Mouse (Mus musculus): ENCODE results near the gene 4930438A08Rik.
A peak's percentile ranks its signal among the peaks of the same experiment; 100 is the strongest.
"Not testable (repeated sequence)": the region's sequence is repeated elsewhere in the genome, so short reads cannot be mapped to it uniquely, and the experiment has no call there.

Gene 4930438A08Rik

DNA sequence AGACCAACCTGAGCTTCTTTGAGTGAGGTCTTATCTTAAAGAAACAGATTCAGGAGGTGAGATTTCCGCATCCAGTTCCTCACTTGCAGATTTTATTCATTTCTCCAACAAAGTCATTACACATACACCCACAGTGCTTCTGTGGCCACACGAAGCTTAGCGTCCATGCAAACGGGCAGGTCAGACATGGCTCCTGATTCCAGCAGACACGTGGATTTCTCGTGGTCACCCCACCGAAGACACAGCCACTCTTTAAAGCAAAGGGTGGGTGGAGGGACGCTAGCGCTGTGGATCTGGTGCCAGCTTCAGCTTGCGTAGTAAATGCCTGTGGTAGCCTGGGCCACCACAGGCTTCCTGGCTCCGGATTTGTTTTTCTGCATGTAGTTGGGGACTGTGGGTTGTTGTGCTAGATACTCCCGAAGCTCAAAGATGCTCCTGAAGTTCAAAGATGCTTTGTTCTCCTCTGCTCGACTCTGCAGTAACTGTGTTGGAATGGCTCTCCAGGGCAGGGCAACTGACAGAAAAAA, 7.4 kb downstream of the 4930438A08Rik start:
- no peak for DNase-seq (ENCODE audit: low spot score)

DNA sequence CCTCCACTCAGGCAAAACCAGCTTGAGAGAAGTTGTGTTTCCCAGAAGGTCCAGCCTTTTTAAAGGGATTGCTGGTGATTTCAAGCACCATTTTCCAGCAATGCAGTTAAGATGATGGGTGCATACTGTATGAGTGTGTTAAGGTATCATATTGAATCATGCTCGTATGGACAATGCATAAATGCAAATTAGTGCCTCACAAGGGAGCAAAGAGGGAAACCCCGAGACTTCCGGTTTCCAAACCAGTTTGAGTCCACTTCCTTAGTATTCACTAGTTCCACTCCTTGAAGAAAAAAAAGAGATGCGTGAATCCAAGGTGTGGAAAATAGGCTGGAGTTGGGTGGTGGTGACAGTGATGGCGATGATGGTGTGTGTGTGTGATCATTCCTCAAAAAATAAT, 7.9 kb downstream of the 4930438A08Rik start:
- no peak for DNase-seq (ENCODE audit: low spot score)

DNA sequence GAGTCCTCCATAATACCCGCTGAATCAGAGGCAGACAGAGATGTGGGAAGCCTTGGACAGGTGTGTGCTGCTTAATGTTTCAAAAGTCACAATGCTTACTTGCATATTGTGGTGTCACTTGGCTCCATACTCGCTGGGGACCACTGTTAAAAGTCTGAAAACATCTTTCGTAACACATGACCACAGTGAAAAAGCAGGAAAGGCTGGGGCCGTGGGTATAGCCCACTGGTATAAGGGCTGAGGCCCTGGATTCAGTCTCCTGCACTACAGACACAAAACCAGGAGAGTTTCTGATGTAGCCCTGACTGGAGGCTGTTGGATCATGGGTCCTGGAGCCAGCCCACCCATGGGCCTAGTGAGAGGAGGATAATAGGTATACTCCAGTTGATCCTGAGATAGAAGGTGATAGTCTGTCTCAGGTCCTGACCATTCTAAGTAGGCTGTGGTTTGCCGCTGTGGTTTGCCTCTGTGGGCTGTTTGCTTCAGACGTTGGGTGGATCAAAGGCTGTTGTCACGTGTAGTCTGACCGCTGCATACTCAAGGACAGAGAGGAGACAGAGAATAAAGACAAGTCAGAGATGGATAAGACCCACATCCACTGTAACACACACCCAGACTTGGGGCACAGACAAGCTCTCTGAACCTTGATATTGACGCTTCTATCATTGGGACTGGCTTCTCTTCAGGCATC, 15.5 kb downstream of the 4930438A08Rik start:
- no peak for DNase-seq (ENCODE audit: low spot score)

DNA sequence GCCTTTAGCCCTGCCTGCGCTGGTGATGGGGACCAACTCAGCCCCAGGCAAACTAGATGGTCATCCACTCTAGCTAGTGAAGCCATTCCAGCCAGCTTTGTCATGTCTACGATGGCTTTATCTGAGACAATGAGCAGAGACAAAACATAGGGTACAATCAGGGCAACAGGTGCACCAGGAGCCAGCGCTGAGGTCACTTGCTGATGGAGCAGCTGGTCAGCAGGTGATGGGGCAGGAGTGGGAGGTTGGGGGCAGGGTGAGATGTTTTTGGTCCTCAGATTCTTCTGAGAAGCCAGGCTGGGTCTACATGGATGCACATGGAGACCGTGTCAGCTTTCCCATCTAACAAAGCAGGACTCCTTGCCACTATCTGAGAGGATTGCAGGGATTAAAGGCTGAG, 16.2 kb downstream of the 4930438A08Rik start:
- no peak for DNase-seq (ENCODE audit: low spot score)

DNA sequence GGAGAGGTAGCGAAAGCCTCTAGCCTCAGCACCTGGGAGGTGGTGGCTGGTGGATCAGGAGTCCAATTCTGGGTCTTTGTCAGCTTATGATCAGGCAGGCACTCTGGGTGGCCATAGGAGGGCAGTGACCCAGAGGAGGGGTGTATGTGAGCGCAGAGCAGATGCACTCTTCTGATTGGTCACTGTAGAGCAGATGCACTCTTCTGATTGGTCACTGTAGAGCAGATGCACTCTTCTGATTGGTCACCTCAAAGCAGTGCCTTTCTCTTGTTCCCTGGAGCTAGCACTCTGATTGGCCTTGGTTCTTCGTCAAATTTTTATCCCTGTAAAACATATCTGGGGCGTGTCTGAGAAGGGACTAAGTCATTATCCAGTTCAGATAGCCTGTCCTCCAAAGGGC, 18.2 kb downstream of the 4930438A08Rik start:
- no peak for DNase-seq (ENCODE audit: low spot score)

DNA sequence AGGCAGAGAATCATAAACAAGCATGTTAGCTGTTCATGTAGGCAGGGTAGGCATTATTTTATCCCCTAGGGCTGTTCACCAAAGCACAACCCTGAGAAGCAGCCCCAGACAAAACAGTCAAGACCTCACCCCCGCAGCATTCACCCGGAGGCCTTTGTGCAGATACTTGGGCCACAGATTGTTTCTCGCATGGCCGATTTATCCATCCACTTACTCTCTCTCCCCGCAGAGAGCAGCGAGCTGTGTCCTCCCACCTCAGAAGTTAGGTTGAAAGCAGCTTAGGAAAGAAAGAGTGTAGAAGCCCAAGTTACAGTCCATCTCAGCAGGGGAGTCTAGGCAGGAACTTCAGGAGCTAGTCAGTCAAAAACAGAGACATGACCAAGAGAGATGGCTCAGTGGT, 22.8 kb downstream of the 4930438A08Rik start:
- DNase-seq (ENCODE audit: low spot score) = no peak

DNA sequence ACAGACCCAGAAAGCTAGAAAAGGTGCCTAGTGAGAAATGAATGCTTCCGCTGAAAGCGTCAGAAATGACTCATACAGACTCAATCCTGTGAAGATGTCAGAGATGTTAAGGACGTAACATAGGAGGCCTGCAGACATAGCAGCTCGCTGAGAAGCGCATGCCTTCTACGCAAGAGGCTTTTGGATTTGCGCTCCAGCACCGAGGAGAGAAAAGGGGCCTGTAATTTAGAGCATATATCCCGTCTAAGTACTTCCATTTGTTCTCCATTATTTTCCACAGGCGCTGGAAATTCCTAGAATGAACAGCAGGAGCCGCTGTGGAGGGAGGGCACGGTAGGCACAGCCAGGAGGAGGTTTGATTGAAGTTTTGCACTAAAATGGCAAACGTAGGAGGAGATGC, 26.5 kb downstream of the 4930438A08Rik start:
- peak; percentile 64 for DNase-seq (ENCODE audit: low spot score)

DNA sequence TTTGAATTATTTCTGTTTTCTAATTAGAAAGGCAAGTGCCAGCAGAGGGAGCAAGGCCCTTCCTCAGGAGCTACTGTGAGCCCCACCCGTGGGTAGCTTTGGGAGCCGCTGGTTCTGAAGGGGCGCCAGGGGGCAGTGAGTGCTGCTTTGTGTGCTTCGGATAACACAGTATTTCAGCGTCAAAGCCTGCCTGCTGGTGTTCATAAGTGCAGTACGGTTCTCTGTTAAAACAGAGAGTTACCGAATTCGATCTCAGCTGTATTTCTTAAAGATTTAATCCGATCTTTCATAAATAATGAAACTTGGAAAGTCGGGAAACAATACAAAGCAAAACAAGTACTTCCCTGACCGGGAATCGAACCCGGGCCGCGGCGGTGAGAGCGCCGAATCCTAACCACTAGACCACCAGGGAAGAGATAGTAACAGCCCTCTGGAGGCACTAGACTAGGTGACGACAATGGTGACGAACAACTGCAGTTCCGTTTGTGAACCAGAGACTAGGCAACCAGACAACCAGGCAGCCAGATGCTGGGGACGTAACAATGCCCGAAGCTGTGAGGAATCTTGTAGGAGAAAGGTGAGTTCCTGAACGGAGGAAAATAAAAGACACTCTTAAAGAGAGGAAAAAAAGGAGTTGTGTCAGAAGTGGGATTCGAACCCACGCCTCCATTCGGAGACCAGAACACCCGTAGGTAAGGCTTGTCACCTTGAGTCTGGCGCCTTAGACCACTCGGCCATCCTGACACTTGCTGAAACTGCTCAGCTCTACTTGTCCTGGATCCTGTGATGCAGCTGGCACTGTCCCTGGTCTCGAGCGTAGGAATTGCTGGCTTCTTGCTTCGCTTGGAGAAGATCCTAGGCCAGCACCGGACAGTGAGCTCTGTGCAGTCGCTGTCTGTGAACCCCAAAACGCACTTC, 27.5 kb downstream of the 4930438A08Rik start:
- DNase-seq (ENCODE audit: low spot score) = peak; percentile 94

DNA sequence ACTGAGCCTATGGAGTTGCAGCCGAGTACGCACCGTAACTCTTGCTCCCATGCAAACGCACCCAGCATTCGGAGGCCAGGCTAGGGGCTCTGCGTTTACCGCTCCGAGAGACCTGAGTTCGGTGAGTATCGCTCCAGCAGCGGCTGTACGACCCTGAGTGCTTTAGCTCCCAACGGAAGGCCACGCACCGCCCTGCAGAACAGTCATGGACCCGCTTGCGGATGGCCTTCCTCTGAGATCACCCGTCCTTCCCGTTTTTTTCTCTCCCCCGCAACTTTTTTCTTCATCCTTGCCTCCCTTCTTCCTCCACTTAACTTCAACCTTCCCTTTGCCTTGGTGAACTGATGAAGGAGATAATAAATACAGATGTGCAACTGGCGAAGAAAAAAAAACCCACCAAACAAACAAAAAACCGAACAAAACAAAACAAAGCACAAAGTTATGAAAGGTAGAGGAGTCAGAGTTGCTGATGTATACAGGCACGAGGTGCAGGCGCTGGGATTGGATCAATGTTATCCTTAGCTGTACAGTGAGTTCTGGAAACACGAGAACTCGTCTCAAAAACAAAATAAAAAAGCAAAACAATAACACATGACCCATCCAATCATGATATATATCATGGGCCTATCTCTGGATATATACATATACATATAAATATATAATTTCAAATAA, 28.3 kb downstream of the 4930438A08Rik start:
- no peak for DNase-seq (ENCODE audit: low spot score)

DNA sequence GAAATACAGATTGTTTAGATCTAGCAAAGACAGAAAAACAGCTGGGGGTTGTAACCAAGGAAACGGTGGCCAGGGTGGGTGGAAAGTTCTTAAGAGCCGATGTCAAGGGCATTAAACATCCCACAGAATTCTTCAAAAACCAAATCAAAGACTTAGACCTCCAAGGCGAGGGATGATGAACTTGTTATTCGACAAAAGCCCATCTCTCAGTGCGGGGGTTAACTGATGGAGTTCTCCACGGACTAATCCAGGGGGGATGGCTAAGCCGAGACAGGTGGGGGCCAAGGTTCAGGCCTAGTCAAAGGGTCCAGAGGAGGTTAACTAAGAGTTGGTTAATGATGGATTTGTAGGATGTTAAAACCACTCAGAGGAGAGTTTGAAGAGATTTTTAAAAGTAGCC, 29.0 kb downstream of the 4930438A08Rik start:
- DNase-seq (ENCODE audit: low spot score) = no peak

DNA sequence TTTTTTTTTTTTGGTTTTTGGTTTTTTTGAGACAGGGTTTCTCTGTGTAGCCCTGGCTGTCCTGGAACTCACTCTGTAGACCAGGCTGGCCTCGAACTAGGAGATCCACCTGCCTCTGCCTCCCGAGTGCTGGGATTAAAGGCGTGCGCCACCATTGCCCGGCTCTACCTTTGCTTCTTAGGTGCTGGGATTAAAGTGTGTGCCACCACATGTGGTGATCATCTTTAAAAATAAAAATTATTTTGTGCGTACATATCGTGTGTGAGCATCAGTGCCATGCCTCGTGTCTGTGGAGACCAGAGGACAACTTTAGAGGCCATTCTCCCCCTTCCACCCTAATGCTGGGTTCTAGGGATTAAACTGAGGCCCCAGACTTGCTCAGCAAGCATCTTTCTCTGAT, 30.7 kb downstream of the 4930438A08Rik start:
- DNase-seq (ENCODE audit: low spot score) = not testable (repeated sequence)

DNA sequence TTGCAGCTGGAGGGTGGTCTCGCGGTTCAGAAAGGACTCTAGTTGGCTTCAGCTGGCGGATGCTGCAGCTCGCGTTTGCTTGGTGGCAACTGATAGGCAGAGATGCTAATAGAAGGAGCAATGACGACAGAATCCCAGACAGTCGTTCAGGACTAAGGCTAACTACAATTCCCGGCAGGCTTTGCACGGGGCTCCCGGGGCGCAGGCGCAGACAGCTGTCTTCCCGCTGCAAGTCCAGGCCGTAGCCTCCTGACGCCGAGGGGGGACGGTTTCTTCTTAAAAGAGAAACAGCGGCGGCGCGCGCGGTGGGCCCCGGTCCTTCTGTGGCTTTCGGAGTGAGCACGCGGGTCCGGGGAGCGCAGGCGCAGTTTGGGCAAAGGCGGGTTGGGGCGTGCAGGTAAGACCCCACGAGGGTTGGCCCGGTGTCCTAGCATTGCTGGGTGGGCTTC, 32.3 kb downstream of the 4930438A08Rik start, which contains the start of gene Zfp692:
Zfp692 (plus strand) TSS at position 210 of the 449 bp plus-strand sequence.
- DNase-seq (ENCODE audit: low spot score) = peak; percentile 83

DNA sequence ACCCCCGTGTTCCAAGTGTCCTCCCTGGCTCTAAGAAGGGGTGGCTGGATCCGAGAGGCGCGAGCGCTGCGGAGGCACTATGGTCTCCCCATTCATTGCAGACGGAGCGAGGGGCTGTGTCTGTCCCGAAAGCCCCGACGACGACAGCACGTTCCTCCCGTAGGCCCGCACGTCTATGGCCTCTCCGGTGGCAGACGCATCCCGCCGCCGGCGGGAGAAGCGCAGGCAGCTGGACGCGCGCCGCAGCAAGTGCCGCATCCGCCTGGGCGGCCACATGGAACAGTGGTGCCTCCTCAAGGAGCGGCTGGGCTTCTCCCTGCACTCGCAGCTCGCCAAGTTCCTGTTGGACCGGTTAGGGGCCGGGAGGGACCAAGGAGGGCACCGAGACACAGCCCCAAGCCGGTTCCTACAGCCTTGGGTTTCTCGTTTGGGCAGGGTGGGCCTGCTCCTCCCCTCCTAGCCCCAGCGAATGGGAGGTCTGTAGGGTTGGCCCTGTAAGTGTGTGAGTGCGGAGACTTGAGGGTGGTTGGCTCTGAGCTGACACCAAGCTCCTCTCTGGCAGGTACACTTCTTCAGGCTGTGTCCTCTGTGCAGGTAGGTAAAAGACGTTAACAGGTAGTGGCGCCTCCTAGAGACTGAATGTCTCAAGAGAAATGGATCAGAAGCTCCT, 32.9 kb downstream of the 4930438A08Rik start:
- peak; percentile 56 for DNase-seq (ENCODE audit: low spot score)

DNA sequence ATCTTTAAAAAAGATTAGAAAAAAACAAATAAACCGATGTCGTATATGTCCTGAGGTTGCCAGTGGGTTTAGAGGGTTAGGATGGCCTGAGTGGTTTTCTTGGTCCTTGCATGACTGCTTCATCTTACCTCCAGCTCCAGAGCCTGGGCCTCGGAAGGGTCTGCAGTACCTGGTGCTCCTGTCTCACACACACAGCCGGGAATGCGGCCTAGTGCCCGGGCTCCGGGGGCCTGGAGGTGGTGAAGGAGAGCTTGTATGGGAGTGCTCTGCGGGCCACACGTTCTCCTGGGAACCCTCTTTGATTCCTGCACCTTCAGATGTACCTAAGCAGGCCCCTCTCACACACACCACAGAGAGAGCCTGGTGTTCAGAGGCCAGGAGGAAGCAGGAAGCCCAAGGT, 34.1 kb downstream of the 4930438A08Rik start:
- DNase-seq (ENCODE audit: low spot score) = no peak

DNA sequence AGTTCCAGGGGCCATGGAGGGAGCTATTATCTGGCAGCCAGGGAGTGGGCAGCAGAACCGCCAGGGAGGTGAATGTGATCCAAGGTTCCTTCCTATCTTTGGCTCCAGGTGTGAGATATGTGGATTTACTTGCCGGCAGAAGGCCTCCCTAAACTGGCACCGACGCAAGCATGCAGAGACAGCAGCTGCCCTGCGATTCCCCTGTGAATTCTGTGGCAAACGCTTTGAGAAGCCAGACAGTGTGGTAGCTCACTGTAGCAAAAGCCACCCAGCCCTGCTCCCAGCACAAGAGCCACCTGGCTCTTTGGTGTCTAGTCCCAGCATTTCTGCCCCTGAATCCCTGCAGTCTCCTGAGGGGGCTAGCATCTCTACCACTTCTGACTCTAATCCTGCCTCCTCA, 39.5 kb downstream of the 4930438A08Rik start:
- DNase-seq (ENCODE audit: low spot score) = no peak

DNA sequence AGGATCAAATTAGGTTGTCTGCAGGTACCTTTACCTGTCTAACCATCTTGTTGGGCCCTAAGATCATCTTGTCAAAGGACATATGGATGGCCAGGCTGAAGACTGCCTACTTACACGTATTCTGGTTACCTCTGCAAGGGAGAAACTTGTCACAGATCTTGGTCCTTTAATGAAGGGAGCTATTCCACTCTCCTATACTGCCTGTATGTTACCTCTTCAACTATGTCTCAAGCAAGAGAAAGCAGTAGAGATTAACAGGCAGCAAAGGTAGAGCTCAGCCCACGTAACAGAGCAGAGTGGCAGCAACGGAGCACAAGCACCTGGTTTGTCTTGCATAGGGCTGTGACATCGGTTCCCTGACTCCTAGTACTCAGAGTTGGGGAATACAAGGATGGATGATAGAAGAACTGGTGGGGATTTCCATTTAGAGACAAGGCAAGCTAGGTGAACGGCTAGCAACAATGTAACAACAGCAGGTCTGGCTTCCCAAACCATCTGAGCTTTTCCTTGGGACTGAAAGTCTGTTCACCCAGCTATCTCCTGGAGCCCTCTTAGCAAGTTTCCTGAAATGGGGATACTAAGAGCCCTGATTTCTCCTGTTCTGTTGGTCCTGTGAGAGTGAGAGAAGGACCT, 41.1 kb downstream of the 4930438A08Rik start:
- no peak for DNase-seq (ENCODE audit: low spot score)

DNA sequence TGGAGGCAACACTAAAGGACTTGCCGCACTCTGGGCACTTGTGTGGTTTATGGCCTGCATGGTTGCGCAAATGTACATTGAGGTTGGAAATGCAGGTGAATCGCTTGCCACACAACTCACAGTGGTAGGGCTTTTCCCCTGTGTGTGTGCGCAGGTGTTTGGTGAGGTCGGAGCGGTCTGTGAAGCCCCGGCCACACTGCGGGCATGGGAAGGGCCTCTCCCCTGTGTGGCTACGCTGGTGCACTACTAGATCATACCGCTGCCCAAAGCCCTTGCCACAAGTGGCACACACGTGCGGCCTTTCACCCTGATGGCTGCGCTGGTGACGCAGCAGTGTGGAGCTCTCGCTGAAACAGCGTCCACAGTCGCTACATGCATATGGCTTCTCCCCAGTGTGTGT, 41.7 kb downstream of the 4930438A08Rik start:
- no peak for DNase-seq (ENCODE audit: low spot score)

DNA sequence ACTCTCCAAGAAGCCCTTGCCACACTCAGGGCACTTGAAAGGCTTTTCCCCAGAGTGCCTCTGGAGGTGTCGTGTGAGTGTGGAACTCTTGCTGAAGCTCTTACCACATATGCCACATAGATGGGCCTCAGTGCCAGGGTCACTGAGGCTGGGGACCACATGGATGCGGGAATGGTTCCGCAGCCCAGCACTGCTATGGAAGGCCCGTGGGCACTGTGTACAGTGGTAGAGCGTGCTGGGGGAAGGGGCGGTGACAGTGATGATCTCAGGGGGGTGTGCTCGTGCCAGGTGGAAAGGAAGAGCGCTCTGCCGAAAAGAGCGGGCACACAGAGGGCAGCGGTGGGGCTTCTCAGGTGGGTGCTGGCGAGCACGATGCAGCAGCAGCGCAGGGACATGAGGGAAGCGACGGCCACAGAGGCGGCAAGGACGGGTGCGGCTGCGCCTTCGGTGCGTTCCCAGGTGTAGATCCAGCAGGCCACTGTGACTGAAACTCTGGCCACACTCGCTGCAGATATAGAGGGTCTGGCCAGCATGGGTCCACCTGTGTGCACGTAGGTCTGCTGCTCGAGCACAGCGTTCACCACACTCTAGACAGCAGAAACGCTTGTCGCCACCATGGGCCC, 42.3 kb downstream of the 4930438A08Rik start:
- DNase-seq (ENCODE audit: low spot score) = no peak

DNA sequence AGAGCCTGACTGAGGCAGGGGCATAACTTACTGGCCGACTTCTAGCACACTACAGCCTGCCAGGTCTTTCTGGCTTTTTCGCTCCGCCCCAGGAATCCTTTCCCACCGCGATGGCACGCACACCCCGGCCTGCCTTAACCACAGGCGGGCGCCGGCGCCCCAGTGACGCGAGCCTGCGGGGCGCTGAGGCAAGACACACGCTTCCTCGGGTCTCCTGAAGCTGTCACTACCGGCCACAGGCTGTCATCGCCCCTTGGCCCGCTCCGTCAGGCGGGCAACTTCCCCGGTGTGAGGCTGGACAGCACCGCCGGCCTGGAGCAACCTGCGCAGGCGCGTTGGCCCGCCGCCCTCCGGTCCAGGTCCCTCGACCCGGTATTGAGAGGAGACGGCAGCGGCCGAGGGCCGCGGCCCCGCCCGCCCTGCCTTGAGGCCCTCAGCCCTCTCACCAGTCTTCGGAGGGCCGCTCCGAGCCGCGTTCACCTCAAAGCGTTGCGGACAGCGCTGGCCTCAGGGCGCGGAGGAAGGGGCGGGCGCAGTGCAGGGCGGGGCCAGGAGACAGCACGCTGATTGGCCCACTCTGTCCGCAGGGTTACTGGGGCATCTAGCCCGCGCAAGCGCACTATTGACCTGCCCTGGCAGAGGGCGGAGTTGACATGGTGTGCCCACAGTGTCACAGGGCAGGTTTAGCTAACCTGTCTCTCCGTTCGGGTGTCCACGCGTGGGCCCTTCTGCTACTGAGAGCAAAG, 48.4 kb downstream of the 4930438A08Rik start:
- peak; percentile 94 for DNase-seq (ENCODE audit: low spot score)
